In genomic region chr2:129197843-129198435, GRCm38 (mm10) we compare ENCODE assay signal across 8 mouse cellular contexts. TPM values are rescaled to one million over a fixed set of nuclear protein-coding genes. Genes with fewer than 3 reads are reported as not detected.
DNase-seq lines count a peak whose midpoint lies in the region; ATAC-seq and TF ChIP-seq lines count a peak whose summit lies in the region.

No protein-coding gene starts in this region.

- H3K36me3 ChIP-seq in kidney, adult 2 months (ENCODE audit: control insufficient read depth, insufficient read depth, low read length), result no peaks in the 10 kb centered on the region; the same call in none of the 2 replicates
- H3K36me3 ChIP-seq in MEL (ENCODE audit: control insufficient read depth in 1 of 2, insufficient read depth in 2 of 2, low read length in 2 of 2), result peaks cover 2 to 27% of the 10 kb centered on the region in 2 experiments
- H3K36me3 ChIP-seq in forebrain, embryonic 11.5 days (ENCODE audit: control insufficient read depth, insufficient read depth, low read length), result peaks cover 3% of the 10 kb centered on the region; the same call in 1 of the 2 replicates
- H3K36me3 ChIP-seq in liver, embryonic 12.5 days, result peaks cover 36% of the 10 kb centered on the region
- no peaks in the 10 kb centered on the region for H3K36me3 ChIP-seq in stomach, embryonic 16.5 days (ENCODE audit: control insufficient read depth, insufficient read depth, low read length)

- H3K4me3 ChIP-seq in kidney, adult 2 months (ENCODE audit: insufficient read depth, low read depth, low read length), result peak overlapping the region; percentile 85
- peak overlapping the region; percentile 69 to 87 for H3K4me3 ChIP-seq in MEL (ENCODE audit: control insufficient read depth in 1 of 2, insufficient read depth in 1 of 2, low read depth in 2 of 2, low read length in 2 of 2)
- peak overlapping the region; percentile 88 for H3K4me3 ChIP-seq in forebrain, embryonic 11.5 days (ENCODE audit: low read depth, low read length)
- H3K4me3 ChIP-seq in liver, embryonic 12.5 days, result peak overlapping the region; percentile 95
- H3K4me3 ChIP-seq in stomach, embryonic 16.5 days (replicated peaks; ENCODE audit: low read length), result peak overlapping the region; percentile 93

- peak overlapping the region; percentile 94 for H3K4me2 ChIP-seq in forebrain, embryonic 11.5 days (ENCODE audit: low read depth, low read length, severe bottlenecking)
- peak overlapping the region; percentile 95 for H3K4me2 ChIP-seq in liver, embryonic 12.5 days
- peak overlapping the region; percentile 78 for H3K4me2 ChIP-seq in stomach, embryonic 16.5 days (ENCODE audit: low read depth, low read length)

- no peak for TF ChIP-seq CTCF in kidney, adult 2 months (conservative IDR thresholded peaks at IDR 0.05; ENCODE audit: insufficient read depth, insufficient read length, low read depth, low read length)
- TF ChIP-seq CTCF in MEL (IDR thresholded peaks at IDR 0.05 in 2 of 3, conservative IDR thresholded peaks at IDR 0.05 in 1 of 3; ENCODE audit: control insufficient read depth in 1 of 3, insufficient read depth in 1 of 3, low read depth in 2 of 3, low read length in 3 of 3, poor library complexity in 1 of 3, severe bottlenecking in 1 of 3), result no peak

- TF ChIP-seq EP300 in MEL (IDR thresholded peaks at IDR 0.05; ENCODE audit: low read depth in 1 of 2, low read length in 2 of 2), result no peak

- peaks cover 28% of the 10 kb centered on the region for H3K79me2 ChIP-seq in MEL (ENCODE audit: control insufficient read depth, insufficient read depth, low read length, poor library complexity)

- 1% methylated on average over 32 of the region's 32 CpGs for WGBS in kidney, adult 2 months
- 2% methylated on average over 32 of the region's 32 CpGs for WGBS in forebrain, embryonic 11.5 days
- under 1% methylated on average over 32 of the region's 32 CpGs for WGBS in liver, embryonic 12.5 days (ENCODE audit: insufficient replicate concordance)
- WGBS in stomach, embryonic 16.5 days, result 1% methylated on average over 32 of the region's 32 CpGs

- H3K4me1 ChIP-seq in kidney, adult 2 months (ENCODE audit: control insufficient read depth, insufficient read depth, low read length), result peaks cover 7% of the 10 kb centered on the region; the same call in 1 of the 2 replicates
- H3K4me1 ChIP-seq in MEL (ENCODE audit: control insufficient read depth in 1 of 2, insufficient read depth in 2 of 2, low read length in 2 of 2), result peaks cover 2 to 22% of the 10 kb centered on the region in 2 experiments
- peaks cover 5% of the 10 kb centered on the region; the same call in 1 of the 2 replicates for H3K4me1 ChIP-seq in forebrain, embryonic 11.5 days (replicated peaks; ENCODE audit: control insufficient read depth, insufficient read depth, low read length)
- H3K4me1 ChIP-seq in liver, embryonic 12.5 days, result peaks cover 67% of the 10 kb centered on the region
- peaks cover 10% of the 10 kb centered on the region for H3K4me1 ChIP-seq in stomach, embryonic 16.5 days (ENCODE audit: control insufficient read depth, insufficient read depth, low read length)

- TF ChIP-seq RAD21 in MEL (IDR thresholded peaks at IDR 0.05; ENCODE audit: low read depth, low read length), result no peak

- H3K27me3 ChIP-seq in kidney, adult 2 months (replicated peaks; ENCODE audit: control insufficient read depth, insufficient read depth, low read length), result no peaks in the 10 kb centered on the region
- no peaks in the 10 kb centered on the region for H3K27me3 ChIP-seq in MEL (ENCODE audit: control insufficient read depth in 1 of 2, insufficient read depth in 2 of 2, low read length in 2 of 2)
- no peaks in the 10 kb centered on the region for H3K27me3 ChIP-seq in forebrain, embryonic 11.5 days (ENCODE audit: control insufficient read depth, insufficient read depth, low read length)
- H3K27me3 ChIP-seq in liver, embryonic 12.5 days (replicated peaks), result no peaks in the 10 kb centered on the region
- H3K27me3 ChIP-seq in stomach, embryonic 16.5 days (ENCODE audit: control insufficient read depth, insufficient read depth, low read length), result no peaks in the 10 kb centered on the region

- TF ChIP-seq POLR2A in kidney, adult 2 months (IDR thresholded peaks at IDR 0.05; ENCODE audit: low read depth, low read length), result peak; percentile 49
- TF ChIP-seq POLR2A in MEL (IDR thresholded peaks at IDR 0.05; ENCODE audit: control insufficient read depth in 1 of 2, insufficient read depth in 1 of 2, low read depth in 1 of 2, low read length in 2 of 2, poor library complexity in 1 of 2), result no peak

- no peak for DNase-seq in kidney, adult 2 months
- no peak for DNase-seq in kidney, adult 9 months
- DNase-seq in MEL (ENCODE audit: low read depth, low spot score), result peak; percentile 64
- no peak for DNase-seq in forebrain, embryonic 11.5 days (ENCODE audit: low spot score)
- DNase-seq in kidney, adult 18-20 months, result no peak
- DNase-seq in layer of hippocampus, adult 9-10 months (ENCODE audit: low spot score), result no peak

- no peaks in the 10 kb centered on the region for H3K9me3 ChIP-seq in MEL (replicated peaks; ENCODE audit: insufficient read depth, low read length)
- H3K9me3 ChIP-seq in forebrain, embryonic 11.5 days (ENCODE audit: control insufficient read depth, low read length), result no peaks in the 10 kb centered on the region
- no peaks in the 10 kb centered on the region for H3K9me3 ChIP-seq in liver, embryonic 12.5 days (replicated peaks)
- H3K9me3 ChIP-seq in stomach, embryonic 16.5 days (replicated peaks; ENCODE audit: control insufficient read depth, low read length), result no peaks in the 10 kb centered on the region

- H3K9ac ChIP-seq in MEL (ENCODE audit: control insufficient read depth, low read depth, low read length, poor library complexity, severe bottlenecking), result peak overlapping the region; percentile 78
- peak overlapping the region; percentile 80 for H3K9ac ChIP-seq in forebrain, embryonic 11.5 days (ENCODE audit: low read length)
- H3K9ac ChIP-seq in liver, embryonic 12.5 days, result peak overlapping the region; percentile 92
- peak overlapping the region; percentile 85 for H3K9ac ChIP-seq in stomach, embryonic 16.5 days (ENCODE audit: low read length)

- H3K27ac ChIP-seq in kidney, adult 2 months (ENCODE audit: insufficient read depth, low read depth, low read length), result peak overlapping the region; percentile 97
- peak overlapping the region; percentile 17 for H3K27ac ChIP-seq in MEL (ENCODE audit: control insufficient read depth, low read depth, low read length)
- H3K27ac ChIP-seq in forebrain, embryonic 11.5 days (ENCODE audit: low read depth, low read length), result no peak overlapping the region
- H3K27ac ChIP-seq in liver, embryonic 12.5 days, result peak overlapping the region; percentile 89
- H3K27ac ChIP-seq in stomach, embryonic 16.5 days (ENCODE audit: low read length), result peak overlapping the region; percentile 68

- ATAC-seq in forebrain, embryonic 11.5 days (replicated peaks; ENCODE audit: low FRiP score), result no peak
- no peak for ATAC-seq in liver, embryonic 12.5 days
- ATAC-seq in stomach, embryonic 16.5 days (ENCODE audit: insufficient read depth, low FRiP score), result no peak

TF ChIP-seq in MEL, 35 proteins besides CTCF, POLR2A, EP300 and RAD21:
- no peak for TF ChIP-seq TBP (IDR thresholded peaks at IDR 0.05; ENCODE audit: low read depth, low read length)
- TF ChIP-seq ZNF384 (IDR thresholded peaks at IDR 0.05; ENCODE audit: low read depth, low read length), result peak; percentile 51
- TF ChIP-seq ZMIZ1 (IDR thresholded peaks at IDR 0.05; ENCODE audit: low read depth, low read length), result no peak
- 0 out of 2 replicates have a peak, but pooled peaks have one; percentile 12 for TF ChIP-seq ETS1 (IDR thresholded peaks at IDR 0.05; ENCODE audit: low read depth, low read length)
- 0 out of 2 replicates have a peak, but pooled peaks have one; percentile 64 for TF ChIP-seq CHD1 (IDR thresholded peaks at IDR 0.05; ENCODE audit: low read depth, low read length)
- no peak for TF ChIP-seq HCFC1 (IDR thresholded peaks at IDR 0.05; ENCODE audit: low read depth, low read length)
- no peak for TF ChIP-seq MAZ (IDR thresholded peaks at IDR 0.05; ENCODE audit: low read depth, low read length)
- no peak for TF ChIP-seq MEF2A (IDR thresholded peaks at IDR 0.05; ENCODE audit: extremely low read depth, insufficient replicate concordance, low read depth, low read length, poor library complexity, severe bottlenecking)
- 0 out of 2 replicates have a peak, but pooled peaks have one; percentile 0 for TF ChIP-seq SIN3A (IDR thresholded peaks at IDR 0.05; ENCODE audit: low read length)
TF ChIP-seq in MEL: peak in this region for 4.

RNA-seq across cellular contexts. Expression of gene Slc20a1, which starts 0.6 kb away (rescaled TPM):
- 14.0 and 14.7 TPM in 2 replicates for polyA plus RNA-seq in kidney, adult 2 months (2012; rRNA removed)
- 44.9 and 69.4 TPM in 2 replicates for total RNA-seq in MEL (2012; rRNA removed)
- polyA plus RNA-seq in MEL (2012; ENCODE audit: insufficient read depth in 1 of 2, insufficient read length in 2 of 2, low read depth in 1 of 2, low replicate concordance in 2 of 2, missing spikeins in 1 of 2), result 10 to 100 TPM in 1 of 2 experiments, not detected in 1; 80.7 TPM
- polyA plus RNA-seq in forebrain, embryonic 11.5 days (2014; fragmentation: Nextera tagmentation; extraction: Ambion mirVana), result 70.7 and 72.8 TPM in 2 replicates
- polyA plus RNA-seq in liver, embryonic 12.5 days (2016; fragmentation: Nextera tagmentation; extraction: Ambion mirVana), result 76.2 and 78.4 TPM in 2 replicates
- 24.8 and 25.9 TPM in 2 replicates for polyA plus RNA-seq in stomach, embryonic 16.5 days (2015; fragmentation: Nextera tagmentation; extraction: Ambion mirVana)
